Mouse (Mus musculus) midbrain, embryonic 10.5 days (tissue): ENCODE data around the gene Caskin1. TPM values are rescaled to one million over a fixed set of nuclear protein-coding genes. Genes with fewer than 3 reads are reported as not detected.
A peak's percentile ranks its signal among the peaks of the same experiment; 100 is the strongest.

Source experiments
- DNase-seq: peaks from one replicate; pipeline ENCODE4 v3.0.0-alpha.2; 2017; ENCODE audit warnings: low spot score
- H3K27ac ChIP-seq: fragments of 300-500 bp; sonication (generic); replicated peaks from 2 replicates; pipeline ENCODE4 v1.5.1; 2016; ENCODE audit warnings: mild to moderate bottlenecking
- H3K27me3 ChIP-seq: fragments of 300-500 bp; sonication (generic); 2 replicates; pipeline ENCODE4 v1.6.1; 2016; ENCODE audit warnings: low read depth, mild to moderate bottlenecking; ENCODE audit not compliant: poor library complexity, severe bottlenecking
- H3K36me3 ChIP-seq: fragments of 300-500 bp; sonication (generic); 2 replicates; pipeline ENCODE4 v1.6.1; 2016; ENCODE audit warnings: mild to moderate bottlenecking, moderate library complexity
- H3K4me1 ChIP-seq: fragments of 300-500 bp; sonication (generic); 2 replicates; pipeline ENCODE4 v1.6.1; 2016
- H3K4me3 ChIP-seq: fragments of 300-500 bp; sonication (generic); 2 replicates; pipeline ENCODE4 v1.5.1; 2016; ENCODE audit warnings: mild to moderate bottlenecking, moderate library complexity
- H3K9me3 ChIP-seq: fragments of 300-500 bp; sonication (generic); replicated peaks from 2 replicates; pipeline ENCODE4 v1.6.1; 2016; ENCODE audit warnings: mild to moderate bottlenecking
- WGBS: fragments of 180-500 bp; shearing (Covaris S2); methylation state at CpG from one replicate; pipeline ENCODE4 v1.1.7; 2016; 5-methylcytosine and 5-hydroxymethylcytosine counted together
- polyA plus RNA-seq: library from polyadenylated mRNA; unstranded; fragments of >200 nt; fragmentation: Nextera tagmentation; extraction: Ambion mirVana; gene quantifications from 2 replicates; pipeline ENCODE4 v1.2.1, GENCODE M21; 2016

The Caskin1 gene
- polyA plus RNA-seq, result 6.7 and 8.5 TPM in 2 replicates

DNA sequence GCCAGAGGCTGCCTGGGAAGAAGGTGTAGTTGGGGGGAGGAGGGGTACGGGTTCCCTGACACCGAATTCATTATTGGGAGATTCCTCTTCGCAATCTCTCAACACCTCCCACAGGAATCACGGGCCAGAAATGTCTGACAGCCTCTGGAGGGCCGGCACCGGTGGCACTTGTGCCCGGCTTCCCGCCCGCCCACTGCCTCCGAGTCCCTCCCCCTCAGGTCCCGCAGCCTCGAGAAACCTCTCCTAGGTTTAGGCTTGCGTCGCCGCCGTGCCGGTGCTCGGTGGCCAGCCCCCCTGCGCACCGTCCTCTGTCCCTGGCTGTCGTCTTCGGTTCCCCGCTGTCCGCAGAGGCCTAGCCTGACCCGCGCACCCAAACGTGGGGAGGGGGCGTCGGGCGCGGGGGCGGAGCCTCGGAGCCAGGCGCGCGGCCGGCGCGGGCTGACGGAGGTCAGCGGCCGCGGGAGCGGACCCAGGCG lies at the start of gene Caskin1:
Caskin1 (plus strand) TSS at position 416 of the 476 bp plus-strand sequence.
- 0% methylated on average over 45 of the region's 45 CpGs for WGBS
- Histone ChIP-seq H3K4me3 (peak within 1 kb of the TSS; percentile 88), H3K27me3 (peaks cover 41% of the 10 kb centered on the region)

GRCm38 (mm10) chr17:24440377-24440776 lies 48.0 kb upstream of the Caskin1 start:
- WGBS, result 94% methylated on average over 8 of the region's 8 CpGs
- DNase-seq, result no peak

More for the DNA sequence above, at the start of gene Caskin1:
- peak; percentile 55 for DNase-seq
- Histone ChIP-seq H3K9me3 (no peaks in the 10 kb centered on the region), H3K4me1 (peaks cover 44% of the 10 kb centered on the region), H3K27ac (peak within 1 kb of the TSS; percentile 91), H3K36me3 (no peaks in the 10 kb centered on the region)

GRCm38 (mm10) chr17:24441148-24441547 lies 47.3 kb upstream of the Caskin1 start:
- no peaks in the 10 kb centered on the region for H3K9me3 ChIP-seq
- H3K36me3 ChIP-seq, result peaks cover 99% of the 10 kb centered on the region
- WGBS, result 34% methylated on average over 2 of the region's 2 CpGs

More at GRCm38 (mm10) chr17:24440377-24440776, 48.0 kb upstream of the Caskin1 start:
- H3K4me1 ChIP-seq, result no peaks in the 10 kb centered on the region
- no peak overlapping the region for H3K27ac ChIP-seq
- H3K9me3 ChIP-seq, result no peaks in the 10 kb centered on the region
- H3K4me3 ChIP-seq, result no peak overlapping the region
- peaks cover 99% of the 10 kb centered on the region for H3K36me3 ChIP-seq
- H3K27me3 ChIP-seq, result no peaks in the 10 kb centered on the region

GRCm38 (mm10) chr17:24442107-24442506 lies 46.3 kb upstream of the Caskin1 start:
- peaks cover 100% of the 10 kb centered on the region for H3K36me3 ChIP-seq

More at GRCm38 (mm10) chr17:24441148-24441547, 47.3 kb upstream of the Caskin1 start:
- no peaks in the 10 kb centered on the region for H3K27me3 ChIP-seq
- no peak for DNase-seq
- no peaks in the 10 kb centered on the region for H3K4me1 ChIP-seq
- no peak overlapping the region for H3K27ac ChIP-seq
- no peak overlapping the region for H3K4me3 ChIP-seq

GRCm38 (mm10) chr17:24442632-24443155 lies 45.7 kb upstream of the Caskin1 start, which contains the start of gene Dnase1l2:
Gene Dnase1l2, minus strand, starts transcription at chr17:24443105.
- Histone ChIP-seq H3K27me3 (no peaks in the 10 kb centered on the region), H3K27ac (no peak within 1 kb of the TSS), H3K4me1 (no peaks in the 10 kb centered on the region), H3K36me3 (peaks cover 100% of the 10 kb centered on the region), H3K9me3 (no peaks in the 10 kb centered on the region), H3K4me3 (no peak within 1 kb of the TSS)
- WGBS, result 85% methylated on average over 7 of the region's 7 CpGs
- DNase-seq, result no peak

More at GRCm38 (mm10) chr17:24442107-24442506, 46.3 kb upstream of the Caskin1 start:
- 93% methylated on average over 14 of the region's 14 CpGs for WGBS
- Histone ChIP-seq H3K4me1 (no peaks in the 10 kb centered on the region), H3K27ac (no peak overlapping the region), H3K4me3 (no peak overlapping the region), H3K9me3 (no peaks in the 10 kb centered on the region), H3K27me3 (no peaks in the 10 kb centered on the region)
- no peak for DNase-seq

- Histone ChIP-seq H3K9me3 (no peaks in the 10 kb centered on the region), H3K4me3 (no peak overlapping the region), H3K27me3 (no peaks in the 10 kb centered on the region), H3K36me3 (peaks cover 100% of the 10 kb centered on the region), H3K4me1 (no peaks in the 10 kb centered on the region), H3K27ac (no peak overlapping the region)
- WGBS, result 94% methylated on average over 4 of the region's 4 CpGs
- DNase-seq, result no peak
These were observed 45.0 kb upstream of the Caskin1 start for GRCm38 (mm10) chr17:24443409-24443808.

- no peaks in the 10 kb centered on the region for H3K4me1 ChIP-seq
- H3K27me3 ChIP-seq, result no peaks in the 10 kb centered on the region
- H3K4me3 ChIP-seq, result no peak overlapping the region
- no peak overlapping the region for H3K27ac ChIP-seq
- DNase-seq, result no peak
- no peaks in the 10 kb centered on the region for H3K9me3 ChIP-seq
- H3K36me3 ChIP-seq, result peaks cover 100% of the 10 kb centered on the region
- WGBS, result 95% methylated on average over 8 of the region's 8 CpGs
These were observed 41.8 kb upstream of the Caskin1 start for GRCm38 (mm10) chr17:24446590-24446989.

DNA sequence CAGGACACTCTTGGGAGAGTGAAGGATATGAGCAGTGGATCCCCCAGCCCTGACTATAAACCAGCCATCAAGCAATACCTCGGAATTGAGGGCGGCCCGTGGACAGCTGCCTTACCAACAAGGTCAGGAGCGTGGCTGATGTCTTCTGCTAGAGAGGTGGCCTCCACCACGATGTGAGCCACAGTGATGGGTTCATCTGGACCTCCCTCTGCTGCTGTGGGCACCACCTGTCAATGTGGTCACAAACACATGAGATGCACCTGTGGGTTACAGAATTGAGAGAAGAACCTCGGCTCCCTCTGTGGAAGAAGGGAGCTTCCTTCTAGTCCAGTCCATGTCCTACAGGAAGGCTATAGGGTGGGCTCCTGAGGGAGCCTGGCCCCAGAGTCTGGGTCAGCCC lies 38.9 kb upstream of the Caskin1 start:
- no peaks in the 10 kb centered on the region for H3K9me3 ChIP-seq
- H3K27me3 ChIP-seq, result no peaks in the 10 kb centered on the region
- WGBS, result 93% methylated on average over 6 of the region's 6 CpGs
- peaks cover 13% of the 10 kb centered on the region for H3K4me1 ChIP-seq
- H3K36me3 ChIP-seq, result peaks cover 74% of the 10 kb centered on the region
- no peak overlapping the region for H3K4me3 ChIP-seq
- H3K27ac ChIP-seq, result no peak overlapping the region
- DNase-seq, result no peak

DNA sequence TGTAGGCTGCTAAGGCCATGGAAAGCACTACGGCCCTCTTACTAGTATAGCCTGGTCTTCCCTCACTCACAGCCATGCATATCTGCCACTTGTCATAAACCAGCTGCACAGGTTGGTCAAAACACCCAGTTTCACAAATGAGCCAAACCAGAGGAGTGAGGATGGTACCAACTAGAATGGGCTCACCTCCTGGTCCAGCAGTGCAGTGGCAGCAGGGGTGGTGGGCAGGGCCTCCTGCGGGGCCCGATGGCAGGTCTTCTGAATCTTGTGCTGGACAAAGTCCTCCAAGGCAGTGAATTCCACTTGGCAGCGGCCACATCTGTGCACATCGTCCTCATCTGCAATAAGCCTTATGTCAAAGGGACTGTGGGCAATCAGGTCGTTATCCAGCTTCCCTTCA lies 37.2 kb upstream of the Caskin1 start:
- Histone ChIP-seq H3K9me3 (no peaks in the 10 kb centered on the region), H3K27me3 (no peaks in the 10 kb centered on the region), H3K36me3 (peaks cover 57% of the 10 kb centered on the region), H3K27ac (no peak overlapping the region), H3K4me1 (peaks cover 15% of the 10 kb centered on the region), H3K4me3 (no peak overlapping the region)
- no peak for DNase-seq
- WGBS, result 96% methylated on average over 6 of the region's 6 CpGs

DNA sequence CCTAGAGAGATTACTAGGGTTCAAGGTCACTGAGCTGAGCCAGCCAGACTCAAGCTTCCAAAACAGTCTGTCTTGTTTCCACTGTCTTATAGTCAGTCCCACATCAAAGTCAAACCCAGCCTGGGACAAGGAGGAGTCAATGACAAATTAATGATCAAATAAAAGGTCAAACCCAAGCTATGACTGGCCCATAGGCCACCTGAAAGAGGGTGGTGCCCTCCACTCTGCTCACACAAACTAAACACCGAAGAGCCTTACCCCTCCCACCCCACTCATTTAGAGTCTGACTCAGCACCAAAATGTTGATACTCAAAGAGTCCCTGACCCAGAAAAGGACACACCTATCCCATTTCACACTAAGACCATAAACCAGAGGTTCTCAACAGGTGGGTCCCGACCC lies 35.0 kb upstream of the Caskin1 start:
- no peak for DNase-seq
- Histone ChIP-seq H3K9me3 (no peaks in the 10 kb centered on the region), H3K4me3 (peak overlapping the region; percentile 86; the same call in 1 of the 2 replicates), H3K27me3 (no peaks in the 10 kb centered on the region), H3K27ac (no peak overlapping the region), H3K4me1 (peaks cover 15% of the 10 kb centered on the region), H3K36me3 (peaks cover 35% of the 10 kb centered on the region)
- 88% methylated on average over 2 of the region's 2 CpGs for WGBS

DNA sequence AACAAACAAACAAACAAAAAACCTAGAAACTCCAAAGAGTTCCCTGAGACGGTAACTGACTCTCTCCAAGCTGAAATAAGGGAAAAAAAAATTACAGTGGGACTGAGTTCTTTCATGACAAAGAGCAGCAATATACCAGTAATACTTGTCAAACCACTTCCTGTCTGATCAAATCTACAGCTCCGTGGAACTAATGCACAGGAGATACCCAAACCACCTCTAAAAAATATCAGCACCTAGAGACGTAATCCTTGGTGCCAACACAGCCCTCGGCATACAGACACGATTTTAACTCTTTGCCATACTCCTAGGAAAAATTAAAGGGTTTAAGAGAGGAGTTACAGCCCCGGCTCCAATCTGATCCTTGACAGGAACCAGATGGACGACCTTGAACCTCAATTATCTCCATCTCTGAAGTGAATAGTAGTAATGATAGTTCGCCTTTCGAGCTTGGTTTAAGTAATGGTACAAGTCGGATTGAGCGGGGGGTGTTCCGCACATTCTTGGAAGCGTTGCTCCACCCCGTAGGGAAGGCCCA lies 34.1 kb upstream of the Caskin1 start:
- 13% methylated on average over 14 of the region's 14 CpGs for WGBS
- DNase-seq, result no peak

DNA sequence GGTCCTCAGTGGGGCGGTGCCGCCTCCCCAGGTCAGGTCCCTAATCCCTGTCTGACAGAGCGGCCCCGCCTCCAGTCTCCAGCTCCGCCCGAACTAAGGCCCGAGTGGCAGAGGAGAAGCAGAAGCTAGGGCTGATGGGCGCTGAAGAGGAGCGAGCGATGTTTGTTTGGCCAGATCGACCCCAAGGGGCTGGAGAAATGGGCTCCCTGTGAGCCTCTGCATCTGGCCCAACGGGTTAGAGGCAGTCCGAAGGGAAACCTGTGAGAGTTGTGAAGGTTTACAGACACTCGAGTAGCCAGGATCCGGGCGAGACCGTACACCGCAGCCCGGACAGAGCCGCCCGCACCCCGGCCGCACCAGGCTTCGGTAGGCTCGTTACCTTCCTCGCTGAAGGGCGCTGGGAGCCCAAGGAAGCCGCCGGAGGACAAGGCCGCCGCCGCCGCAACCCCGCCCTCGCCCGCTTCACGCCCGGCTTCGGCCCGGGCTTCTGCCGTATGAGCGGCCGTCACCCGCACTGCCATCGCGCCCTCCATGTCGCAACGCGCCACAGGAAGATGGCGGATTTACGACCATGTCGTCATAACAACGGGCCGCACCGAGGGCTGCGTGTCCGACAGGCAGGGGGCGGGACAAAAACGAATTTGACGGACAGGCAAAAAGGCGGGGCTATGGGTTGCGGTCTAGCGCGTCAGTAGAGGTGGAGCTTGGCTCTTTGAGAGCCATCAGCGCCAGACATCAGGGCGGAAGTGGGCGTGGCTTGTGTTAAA lies 33.5 kb upstream of the Caskin1 start:
- Histone ChIP-seq H3K9me3 (no peaks in the 10 kb centered on the region), H3K36me3 (peaks cover 19% of the 10 kb centered on the region), H3K4me3 (peak overlapping the region; percentile 86), H3K27me3 (no peaks in the 10 kb centered on the region), H3K4me1 (peaks cover 15% of the 10 kb centered on the region), H3K27ac (peak overlapping the region; percentile 94)
- under 1% methylated on average over 67 of the region's 67 CpGs for WGBS
- peak; percentile 100 for DNase-seq

More for the DNA sequence above, 34.1 kb upstream of the Caskin1 start:
- Histone ChIP-seq H3K4me3 (peak overlapping the region; percentile 86), H3K4me1 (peaks cover 15% of the 10 kb centered on the region), H3K27me3 (no peaks in the 10 kb centered on the region), H3K9me3 (no peaks in the 10 kb centered on the region), H3K36me3 (peaks cover 26% of the 10 kb centered on the region), H3K27ac (peak overlapping the region; percentile 94)
